In the genomic region with DNA sequence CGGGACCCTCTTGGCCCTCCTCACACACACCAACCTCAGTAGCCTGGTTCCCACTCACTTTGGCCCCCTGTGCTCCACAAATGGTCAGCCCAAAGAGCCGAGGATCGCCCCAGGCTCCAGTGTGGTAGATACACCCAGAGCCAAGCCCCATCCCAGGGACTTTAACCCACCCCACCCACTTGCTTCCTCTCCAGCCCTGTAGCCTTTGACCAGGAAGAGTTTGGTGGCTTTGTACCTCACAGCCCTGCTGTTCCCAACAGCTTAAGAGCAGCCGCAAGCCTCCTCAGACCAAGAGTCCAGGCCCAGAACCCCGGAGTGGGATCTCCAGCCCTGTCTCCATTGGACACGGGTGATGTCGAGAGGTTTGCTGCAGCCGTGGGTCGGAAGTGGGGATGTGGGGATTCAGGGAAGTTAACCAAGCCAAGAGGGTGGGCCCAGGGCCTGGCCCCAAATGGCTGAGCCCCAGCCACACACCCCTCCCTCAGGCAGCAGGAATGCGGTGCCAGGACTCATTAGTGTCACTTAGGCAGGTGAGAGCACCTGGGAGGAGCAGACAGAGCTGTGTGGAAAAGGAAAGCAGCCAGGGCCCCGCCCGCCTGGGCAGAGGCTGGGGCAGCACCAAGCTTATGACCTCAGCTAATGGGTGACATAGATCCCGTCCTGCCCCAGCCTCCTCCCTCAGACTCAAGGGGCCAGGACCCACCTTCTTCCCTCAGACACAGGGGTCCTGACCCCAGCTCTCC, we compare ENCODE assay signal across 18 mouse cellular contexts. TPM values are rescaled to one million over a fixed set of nuclear protein-coding genes. Genes with fewer than 3 reads are reported as not detected.
DNase-seq lines count a peak whose midpoint lies in the region; ATAC-seq and TF ChIP-seq lines count a peak whose summit lies in the region.
"Had no signal": no experiment of that assay in that cellular context is flagged by ENCODE, and none has a peak within 500 bp of the region (broad histone marks: within the 10 kb centered on the region; RNA-seq: fewer than 3 reads in every experiment).

No protein-coding gene starts in this region.

- H3K4me3 ChIP-seq in liver, adult 2 months (ENCODE audit: insufficient read depth, low read depth, low read length) = no peak overlapping the region; the same call in 1 of the 2 replicates
- no peak overlapping the region for H3K4me3 ChIP-seq in liver, embryonic 11.5 days (ENCODE audit: low read depth, low read length)
- H3K4me3 ChIP-seq: heart, embryonic 10.5 days; limb, embryonic 15.5 days; midbrain, embryonic 15.5 days had no signal

- peak; percentile 54 for DNase-seq in liver, adult 2 months (ENCODE audit: extremely low read depth, low read depth, low spot score)
- no peak for DNase-seq in liver, embryonic 11.5 days (ENCODE audit: low spot score)
- DNase-seq in lung, adult 18-20 months = peak; percentile 86 to 91
- DNase-seq in lung, postnatal 36 days = peak; percentile 82
- DNase-seq in urinary bladder, postnatal 36 days (ENCODE audit: low spot score in 2 of 2) = no peak
- no peak for DNase-seq in left cerebral cortex, postnatal 36 days (ENCODE audit: low spot score in 2 of 2)
- DNase-seq: adrenal gland, adult 2 months had no signal

- WGBS in liver, adult 2 months = 71% methylated on average over 13 of the region's 13 CpGs
- WGBS in liver, embryonic 11.5 days = 54% methylated on average over 13 of the region's 13 CpGs

- no peak for TF ChIP-seq CTCF in liver, adult 2 months (IDR thresholded peaks at IDR 0.05; ENCODE audit: low read depth, low read length)

- H3K4me1 ChIP-seq in liver, adult 2 months (ENCODE audit: control insufficient read depth, insufficient read depth, low read length) = peaks cover 2% of the 10 kb centered on the region; the same call in 1 of the 2 replicates
- H3K4me1 ChIP-seq in liver, embryonic 11.5 days (replicated peaks; ENCODE audit: control insufficient read depth, insufficient read depth, low read length) = no peaks in the 10 kb centered on the region; the same call in 1 of the 2 replicates

- no peak overlapping the region for H3K27ac ChIP-seq in liver, adult 2 months (replicated peaks; ENCODE audit: insufficient read depth, low read depth, low read length)
- H3K27ac ChIP-seq in liver, embryonic 11.5 days (ENCODE audit: low read depth, low read length) = no peak overlapping the region
- H3K27ac ChIP-seq: heart, embryonic 10.5 days; limb, embryonic 15.5 days; midbrain, embryonic 15.5 days had no signal

- H3K4me2 ChIP-seq in liver, embryonic 11.5 days = no peak overlapping the region
- H3K4me2 ChIP-seq: midbrain, embryonic 15.5 days had no signal

- TF ChIP-seq POLR2A in liver, adult 2 months (IDR thresholded peaks at IDR 0.05; ENCODE audit: extremely low read depth, insufficient read depth, low read length) = no peak

- no peak for ATAC-seq in liver, embryonic 11.5 days (replicated peaks; ENCODE audit: low FRiP score)
- ATAC-seq in CD4-positive, CD25-positive, alpha-beta regulatory T cell, adult 4 months = no peak
- ATAC-seq: forebrain, embryonic 16.5 days; midbrain, embryonic 15.5 days had no signal

- no peaks in the 10 kb centered on the region for H3K27me3 ChIP-seq in liver, adult 2 months (ENCODE audit: control insufficient read depth, insufficient read depth, low read length)
- peaks cover 24% of the 10 kb centered on the region for H3K27me3 ChIP-seq in liver, embryonic 11.5 days (replicated peaks; ENCODE audit: control insufficient read depth, insufficient read depth, low read length)

- no peaks in the 10 kb centered on the region for H3K9me3 ChIP-seq in liver, embryonic 11.5 days (ENCODE audit: control insufficient read depth, low read length)
- H3K9me3 ChIP-seq: heart, embryonic 10.5 days; limb, embryonic 15.5 days; midbrain, embryonic 15.5 days had no signal

- no peak overlapping the region for H3K9ac ChIP-seq in liver, adult 2 months (ENCODE audit: low read depth, low read length)
- no peak overlapping the region for H3K9ac ChIP-seq in liver, embryonic 11.5 days (ENCODE audit: low read depth, low read length)
- H3K9ac ChIP-seq: limb, embryonic 15.5 days; midbrain, embryonic 15.5 days had no signal

- no peaks in the 10 kb centered on the region for H3K79me2 ChIP-seq in liver, adult 2 months (ENCODE audit: control insufficient read depth, insufficient read depth, low read length)

- intact Hi-C loops in left cerebral cortex, postnatal 36 days (cut with DNase I) = loop anchor here (5.0 kb wide), 1 partner anchor 34 kb away; no protein-coding TSS in a partner anchor

- no peaks in the 10 kb centered on the region for H3K36me3 ChIP-seq in liver, adult 2 months (ENCODE audit: control insufficient read depth, insufficient read depth, low read length)
- H3K36me3 ChIP-seq in liver, embryonic 11.5 days (ENCODE audit: control insufficient read depth, insufficient read depth, low read length) = no peaks in the 10 kb centered on the region
- H3K36me3 ChIP-seq: heart, embryonic 10.5 days; limb, embryonic 15.5 days; midbrain, embryonic 15.5 days had no signal

RNA-seq across cellular contexts. Expression of gene Myh14, which starts 2.5 kb away (rescaled TPM):
- total RNA-seq in liver, adult 2 months (2014; rRNA removed) = 7.0 and 8.0 TPM in 2 replicates
- 5.6 and 6.0 TPM in 2 replicates for polyA plus RNA-seq in liver, adult 2 months (2012; rRNA removed)
- 0.66 and 0.68 TPM in 2 replicates for polyA plus RNA-seq in liver, embryonic 11.5 days (2014; fragmentation: Nextera tagmentation; extraction: Ambion mirVana)
- polyA plus RNA-seq in CD4-positive, CD25-positive, alpha-beta regulatory T cell, adult 4 months (2017; shearing (Covaris generic)) = not detected
- 10 to 100 TPM; 17.7 to 20.6 TPM for total RNA-seq in left cerebral cortex, postnatal 36 days (2021)
- total RNA-seq: common myeloid progenitor, adult 5-6 weeks had no signal

RNA-seq across cellular contexts. Expression of gene Izumo2, which starts 40.4 kb away (rescaled TPM):
- not detected in 2 replicates for total RNA-seq in liver, adult 2 months (2014; rRNA removed)
- polyA plus RNA-seq in liver, adult 2 months (2012; rRNA removed) = not detected in 2 replicates
- polyA plus RNA-seq in liver, embryonic 11.5 days (2014; fragmentation: Nextera tagmentation; extraction: Ambion mirVana) = not detected in 2 replicates
- not detected for polyA plus RNA-seq in CD4-positive, CD25-positive, alpha-beta regulatory T cell, adult 4 months (2017; shearing (Covaris generic))
- not detected for total RNA-seq in left cerebral cortex, postnatal 36 days (2021)
- total RNA-seq: adrenal gland, adult 2 months; common myeloid progenitor, adult 5-6 weeks; gastrocnemius, adult 8-10 months; heart, postnatal 25 days; MEL had no signal
- polyA plus RNA-seq: adrenal gland, adult 2 months; brain, embryonic 14.5 days; forebrain, embryonic 16.5 days; heart, embryonic 10.5 days; limb, embryonic 15.5 days; midbrain, embryonic 15.5 days; urinary bladder, adult 2 months had no signal

Comparison
In these comparisons a context has a peak if more than half of its experiments do, and no peak if none do; other contexts are left out.
1. DNase-seq: peak in liver, adult 2 months (single experiment), lung, adult 18-20 months (2 of 2) and lung, postnatal 36 days (single experiment); none in liver, embryonic 11.5 days (single experiment), urinary bladder, postnatal 36 days (0 of 2) and left cerebral cortex, postnatal 36 days (0 of 2).